Comparison of ENCODE assay signal across 9 mouse cellular contexts in genomic region chr4:59330961-59331604, GRCm38 (mm10).
DNase-seq lines count a peak whose midpoint lies in the region; ATAC-seq and TF ChIP-seq lines count a peak whose summit lies in the region.
"Had no signal": no experiment of that assay in that cellular context is flagged by ENCODE, and none has a peak within 500 bp of the region (broad histone marks: within the 10 kb centered on the region; RNA-seq: fewer than 3 reads in every experiment).

No protein-coding gene starts in this region.

- peak overlapping the region; percentile 68 for H3K27ac ChIP-seq in layer of hippocampus, adult 2 months
- H3K27ac ChIP-seq: neural tube, embryonic 13.5 days had no signal

- H3K4me3 ChIP-seq in layer of hippocampus, adult 2 months: no peak overlapping the region
- H3K4me3 ChIP-seq: neural tube, embryonic 13.5 days had no signal

- peak; percentile 49 for ATAC-seq in megakaryocyte progenitor cell, adult 5-6 weeks (replicated peaks; ENCODE audit: poor library complexity)

- DNase-seq in layer of hippocampus, adult 2 months (ENCODE audit: low spot score in 2 of 2): no peak
- no peak for DNase-seq in layer of hippocampus, adult 9-10 months (ENCODE audit: low spot score)
- peak; percentile 54 for DNase-seq in MN1 (ENCODE audit: low spot score)
- peak; percentile 37 for DNase-seq in fat pad, adult 2 months (ENCODE audit: extremely low read depth, low read depth, low spot score)
- DNase-seq in frontal cortex, postnatal 14 days (ENCODE audit: low spot score in 2 of 2): no peak
- DNase-seq in layer of hippocampus, adult 8-10 months (ENCODE audit: low spot score in 2 of 2): no peak
- DNase-seq in cerebellum, postnatal 4 days (ENCODE audit: low spot score in 2 of 2): no peak

- no peak for TF ChIP-seq CTCF in layer of hippocampus, adult 2 months (conservative IDR thresholded peaks at IDR 0.05)

Comparison
In these comparisons a context has a peak if more than half of its experiments do, and no peak if none do; other contexts are left out.
1. DNase-seq: peak in MN1 (single experiment) and fat pad, adult 2 months (single experiment); none in layer of hippocampus, adult 2 months (0 of 2), layer of hippocampus, adult 9-10 months (single experiment), frontal cortex, postnatal 14 days (0 of 2), layer of hippocampus, adult 8-10 months (0 of 2) and cerebellum, postnatal 4 days (0 of 2).